Mouse (Mus musculus) heart, adult 2 months (tissue): Measurements from ENCODE around the gene F2r. TPM values are rescaled to one million over a fixed set of nuclear protein-coding genes. Genes with fewer than 3 reads are reported as not detected.

Experiments used
- DNase-seq, 2 experiments: peaks; one replicate each; pipeline ENCODE4 v3.0.0; 2021
- H3K27ac ChIP-seq: fragments of 200-600 bp; 2 replicates; pipeline ENCODE4 v1.8.1; 2022
- H3K27me3 ChIP-seq: fragments of 200-500 bp; 2 replicates; pipeline ENCODE4 v1.6.1; 2012; ENCODE audit warnings: mild to moderate bottlenecking, low read length, inconsistent platforms, mixed read lengths; ENCODE audit not compliant: control insufficient read depth, insufficient read depth
- H3K36me3 ChIP-seq: fragments of 200-500 bp; 2 replicates; pipeline ENCODE4 v1.6.1; 2012; ENCODE audit warnings: low read length, inconsistent platforms; ENCODE audit not compliant: control insufficient read depth, insufficient read depth
- H3K4me1 ChIP-seq: fragments of 200-500 bp; 2 replicates; pipeline ENCODE4 v1.6.1; 2011; ENCODE audit warnings: low read length; ENCODE audit not compliant: control insufficient read depth, insufficient read depth
- H3K4me3 ChIP-seq: fragments of 200-600 bp; 2 replicates; pipeline ENCODE4 v1.8.1; 2022
- H3K79me2 ChIP-seq: fragments of 200-500 bp; replicated peaks from 2 replicates; pipeline ENCODE4 v1.6.1; 2012; ENCODE audit warnings: mild to moderate bottlenecking, inconsistent platforms, low read length, moderate library complexity, mixed read lengths; ENCODE audit not compliant: control insufficient read depth, insufficient read depth
- H3K9ac ChIP-seq: fragments of 200-500 bp; 2 replicates; pipeline ENCODE4 v1.6.1; 2012; ENCODE audit warnings: low read depth, mild to moderate bottlenecking, control low read depth, inconsistent platforms, low read length, mixed read lengths
- CTCF ChIP-seq: fragments of 200-600 bp; IDR thresholded peaks from 2 replicates; pipeline ENCODE4 v1.8.1; 2022; ENCODE audit warnings: antibody characterized with exemption, mild to moderate bottlenecking, moderate library complexity
- EP300 ChIP-seq: fragments of 200-500 bp; IDR thresholded peaks from 2 replicates; pipeline ENCODE4 v1.6.1; 2011; ENCODE audit warnings: low read depth, low read length, control low read depth; ENCODE audit not compliant: insufficient read depth
- POLR2A ChIP-seq: fragments of 200-500 bp; IDR thresholded peaks from 2 replicates; pipeline ENCODE4 v1.6.1; 2011; ENCODE audit warnings: mild to moderate bottlenecking, low read depth, low read length, control low read depth; ENCODE audit not compliant: insufficient read depth
- WGBS: fragments of 180-500 bp; shearing (Covaris S2); methylation state at CpG from one replicate; pipeline ENCODE4 v1.1.7; 2018; 5-methylcytosine and 5-hydroxymethylcytosine counted together
- intact Hi-C: fragments of 180-260 bp; cut with DNase I; formaldehyde crosslinking; loops from one replicate; pipeline ENCODE4 v1.15.1; 2025
- polyA plus RNA-seq: library from polyadenylated mRNA; depleted of rRNA; stranded (reverse); fragments of >200 nt; gene quantifications from 2 replicates; pipeline ENCODE4 v1.2.3, GENCODE M21; 2012
- total RNA-seq, 2 experiments: library from RNA; stranded (reverse); gene quantifications; 2 replicates each; pipeline ENCODE4 v1.2.3; 2021

Gene F2r
- total and polyA plus RNA-seq, 3 experiments: 19.3 to 23.8 (median 23.6) TPM

DNA sequence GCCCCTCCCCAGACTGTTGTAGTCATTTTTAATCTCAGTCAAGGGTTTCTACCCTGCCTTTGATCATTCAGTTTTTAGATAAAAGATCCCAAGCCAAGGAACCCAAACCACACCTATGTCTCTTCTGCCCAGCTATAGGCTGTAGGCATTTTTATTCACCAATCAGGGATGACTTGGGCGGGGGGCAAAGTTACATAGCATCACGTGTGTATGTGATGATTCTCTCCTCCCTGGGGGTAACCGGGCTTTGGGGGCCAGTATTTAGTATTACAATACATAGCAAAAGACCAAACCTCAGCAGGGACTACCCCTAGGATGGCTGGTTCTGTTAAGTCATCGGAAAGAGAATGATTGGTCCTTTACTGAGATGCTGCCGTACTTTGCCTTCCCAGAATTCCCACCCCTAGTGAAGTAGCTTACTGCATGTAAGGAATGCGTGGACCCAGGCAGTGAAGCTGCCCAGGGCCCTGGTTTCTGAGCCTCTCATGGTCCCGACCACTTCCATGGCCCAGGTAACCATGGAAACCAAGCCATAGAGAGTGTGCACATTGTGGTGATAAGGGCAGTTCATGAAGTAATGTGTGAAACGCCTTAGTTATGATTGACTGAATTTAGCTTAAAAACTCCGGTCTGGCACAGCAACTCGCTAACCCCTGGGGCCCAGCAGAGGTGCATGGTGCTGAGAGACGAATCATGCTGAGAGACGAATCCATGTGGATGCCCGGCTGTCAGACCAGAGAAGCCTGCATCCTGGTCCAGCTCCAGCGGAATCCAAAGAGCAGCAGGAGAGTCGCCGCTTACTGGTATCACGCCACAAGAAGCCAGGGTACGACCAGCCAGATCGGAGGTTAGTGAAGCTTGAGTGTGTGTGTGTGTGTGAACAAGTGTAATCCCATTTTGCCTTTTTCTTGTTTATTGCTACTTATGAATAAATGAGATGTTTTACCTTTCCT is 34.8 kb downstream of the F2r start:
- Histone ChIP-seq H3K4me1 (no peaks in the 10 kb centered on the region), H3K36me3 (no peaks in the 10 kb centered on the region), H3K27ac (no peak overlapping the region), H3K9ac (no peak overlapping the region), H3K4me3 (no peak overlapping the region), H3K79me2 (no peaks in the 10 kb centered on the region), H3K27me3 (no peaks in the 10 kb centered on the region)
- DNase-seq: no peak
- intact Hi-C loops: no loop called here
- TF ChIP-seq EP300 (no peak), POLR2A (no peak), CTCF (no peak)
- WGBS: 63% methylated on average over 19 of the region's 19 CpGs

DNA sequence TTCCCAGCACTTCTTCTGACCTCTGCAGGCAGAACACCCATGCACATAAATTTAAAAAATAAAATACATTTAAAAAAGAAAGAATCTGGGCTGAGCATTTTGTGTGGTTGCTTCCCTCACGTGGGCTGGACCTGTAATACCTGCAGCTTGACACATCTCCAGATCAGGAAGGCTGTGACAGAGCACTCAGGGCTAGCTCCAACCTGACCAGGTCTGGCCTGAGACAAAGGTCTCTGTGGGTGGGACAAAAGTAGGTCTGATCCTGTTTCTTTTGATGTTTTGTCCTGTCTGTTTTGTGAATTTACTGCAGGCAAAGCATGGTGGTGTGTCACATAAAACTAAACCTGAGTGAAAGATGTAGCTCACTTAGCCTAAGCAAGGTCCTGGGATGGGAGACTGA is 36.4 kb downstream of the F2r start:
- no peaks in the 10 kb centered on the region for H3K36me3 ChIP-seq
- intact Hi-C loops: no loop called here
- no peaks in the 10 kb centered on the region for H3K27me3 ChIP-seq
- H3K4me1 ChIP-seq: no peaks in the 10 kb centered on the region
- 71% methylated on average over 1 of the region's 1 CpGs for WGBS
- H3K4me3 ChIP-seq: no peak overlapping the region
- no peaks in the 10 kb centered on the region for H3K79me2 ChIP-seq
- no peak for TF ChIP-seq EP300
- H3K27ac ChIP-seq: no peak overlapping the region
- no peak for DNase-seq
- H3K9ac ChIP-seq: no peak overlapping the region

DNA sequence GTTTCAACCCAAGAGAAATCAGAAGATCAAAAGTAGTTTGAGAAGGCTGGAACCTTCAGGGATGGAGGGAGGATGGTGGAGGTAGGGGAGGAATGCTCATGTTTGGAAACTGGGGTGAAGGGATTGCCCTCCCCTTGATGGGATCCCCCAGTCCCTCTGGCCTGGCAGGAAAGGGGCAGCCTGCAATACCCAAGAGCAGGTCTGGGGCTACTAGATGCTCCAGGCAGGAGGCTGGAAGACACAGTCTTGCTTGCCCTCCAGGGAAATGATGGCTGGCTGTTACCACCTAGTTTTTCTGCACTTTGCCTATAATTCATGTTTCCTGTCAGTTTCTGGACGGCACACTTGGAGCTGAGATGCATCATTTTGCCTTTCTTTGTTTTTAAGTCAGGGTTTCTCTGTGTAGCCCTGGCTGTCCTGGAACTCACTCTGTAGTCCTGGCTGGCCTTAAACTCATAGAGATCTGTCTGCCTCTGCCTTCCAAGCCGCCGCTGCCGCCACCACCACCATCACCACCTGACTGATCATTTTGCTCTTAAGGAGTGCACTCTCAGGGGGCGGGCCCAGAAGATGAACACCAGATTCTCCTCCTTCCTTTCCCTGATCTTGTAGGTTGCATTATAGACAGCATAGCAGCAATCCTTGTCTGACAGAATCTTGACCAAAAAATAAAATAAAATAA is 40.1 kb downstream of the F2r start:
- no peaks in the 10 kb centered on the region for H3K79me2 ChIP-seq
- no peaks in the 10 kb centered on the region for H3K27me3 ChIP-seq
- H3K4me1 ChIP-seq: no peaks in the 10 kb centered on the region
- no peak for DNase-seq
- no peaks in the 10 kb centered on the region for H3K36me3 ChIP-seq
- intact Hi-C loops: no loop called here
- no peak overlapping the region for H3K4me3 ChIP-seq
- H3K9ac ChIP-seq: no peak overlapping the region
- TF ChIP-seq POLR2A: no peak
- no peak for TF ChIP-seq EP300
- no peak for TF ChIP-seq CTCF
- 93% methylated on average over 5 of the region's 5 CpGs for WGBS
- H3K27ac ChIP-seq: no peak overlapping the region

DNA sequence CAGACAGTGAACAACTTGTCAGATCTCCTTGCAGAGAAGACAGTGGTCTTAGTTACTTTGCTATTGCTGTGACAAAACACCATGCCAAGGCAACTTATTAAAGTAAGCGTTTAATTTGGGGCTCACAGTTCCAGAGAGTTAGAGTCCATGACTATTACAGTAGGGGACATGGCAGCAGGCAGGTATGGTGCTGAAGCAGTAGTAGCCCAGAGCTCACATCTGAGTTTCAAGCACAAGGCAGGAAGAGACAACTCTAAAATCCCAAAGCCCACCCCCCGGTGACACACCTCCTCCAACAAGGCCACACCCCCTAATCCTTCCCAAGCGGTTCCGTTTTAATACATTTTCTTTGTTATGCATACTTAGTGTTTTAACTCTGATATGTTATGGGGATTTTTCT is 47.4 kb downstream of the F2r start:
- H3K4me1 ChIP-seq: no peaks in the 10 kb centered on the region
- H3K27me3 ChIP-seq: no peaks in the 10 kb centered on the region
- H3K9ac ChIP-seq: no peak overlapping the region
- no peak for DNase-seq
- no peak for TF ChIP-seq CTCF
- TF ChIP-seq EP300: no peak
- no peak for TF ChIP-seq POLR2A
- intact Hi-C loops: no loop called here
- H3K4me3 ChIP-seq: no peak overlapping the region
- 95% methylated on average over 4 of the region's 4 CpGs for WGBS
- no peaks in the 10 kb centered on the region for H3K36me3 ChIP-seq
- H3K27ac ChIP-seq: no peak overlapping the region
- H3K79me2 ChIP-seq: no peaks in the 10 kb centered on the region

DNA sequence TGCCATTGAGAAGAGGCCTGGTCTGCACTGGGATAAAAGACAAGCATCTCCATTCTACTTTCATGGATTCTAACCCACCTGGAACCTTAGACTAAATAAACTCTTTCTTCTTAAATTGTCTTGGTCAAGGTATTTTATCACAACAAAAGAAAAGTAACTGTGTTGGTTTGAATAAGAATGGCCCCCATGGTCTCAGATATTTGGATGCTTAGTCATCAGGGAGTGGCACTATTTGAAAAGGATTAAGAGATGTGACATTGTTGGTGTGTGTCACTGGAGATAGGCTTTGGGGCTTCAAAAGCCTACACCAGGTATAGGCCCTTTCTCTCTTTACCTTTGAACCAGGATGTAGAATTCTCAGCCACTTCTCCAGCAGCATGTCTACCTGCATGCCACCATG is 49.0 kb downstream of the F2r start:
- Histone ChIP-seq H3K4me1 (no peaks in the 10 kb centered on the region), H3K27ac (no peak overlapping the region), H3K4me3 (no peak overlapping the region), H3K27me3 (no peaks in the 10 kb centered on the region), H3K79me2 (no peaks in the 10 kb centered on the region), H3K36me3 (no peaks in the 10 kb centered on the region), H3K9ac (no peak overlapping the region)
- no peak for DNase-seq
- TF ChIP-seq POLR2A (no peak), EP300 (no peak), CTCF (no peak)
- intact Hi-C loops: no loop called here

DNA sequence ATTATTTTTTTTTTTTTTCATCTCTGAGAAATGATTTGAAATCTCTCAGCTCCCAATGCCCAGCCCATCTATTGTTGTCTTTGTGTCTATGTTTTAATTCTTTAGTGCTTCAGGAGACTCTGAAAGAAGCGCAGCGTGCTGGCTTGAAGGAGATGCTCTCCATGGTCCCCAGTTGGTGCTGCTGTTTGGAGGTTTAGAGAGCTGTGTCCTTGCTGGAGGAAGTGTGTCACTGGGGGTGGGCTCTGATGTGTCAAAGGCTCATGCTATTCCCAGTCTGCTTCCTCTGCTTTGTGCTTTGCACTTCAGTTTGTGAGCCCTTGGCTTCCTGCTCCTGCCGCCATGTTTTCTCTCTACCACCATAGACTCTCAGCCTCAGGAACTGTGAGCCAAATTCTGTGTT is 50.0 kb downstream of the F2r start:
- 98% methylated on average over 3 of the region's 3 CpGs for WGBS
- no peak for TF ChIP-seq EP300
- TF ChIP-seq POLR2A: no peak
- TF ChIP-seq CTCF: no peak
- Histone ChIP-seq H3K79me2 (no peaks in the 10 kb centered on the region), H3K36me3 (no peaks in the 10 kb centered on the region), H3K9ac (no peak overlapping the region), H3K4me1 (no peaks in the 10 kb centered on the region; the same call in 1 of the 2 replicates), H3K27ac (no peak overlapping the region), H3K4me3 (no peak overlapping the region), H3K27me3 (no peaks in the 10 kb centered on the region)
- DNase-seq: no peak
- intact Hi-C loops: no loop called here
